Mouse (Mus musculus) left cerebral cortex, adult 8-10 months (tissue): ENCODE results near the gene Tgm4. TPM values are rescaled to one million over a fixed set of nuclear protein-coding genes. Genes with fewer than 3 reads are reported as not detected.

Experiments used
- DNase-seq, 2 experiments: peaks; one replicate each; pipeline ENCODE4 v3.0.0; 2022; ENCODE audit warnings: low spot score in 2 of 2
- total RNA-seq, 4 experiments: library from RNA; stranded (reverse); gene quantifications; 2 replicates each; pipeline ENCODE4 v1.2.4; 2022

Gene Tgm4
- total RNA-seq, 4 experiments from 2014 or later, result 0.88 to 3.2 (median 1.6) TPM

- no peak for DNase-seq
Measured at GRCm38 (mm10) chr9:123104362-123104761, 69.8 kb downstream of the Tgm4 start.

- no peak for DNase-seq
Measured at GRCm38 (mm10) chr9:123107186-123107585, 72.7 kb downstream of the Tgm4 start.

GRCm38 (mm10) chr9:123109188-123109587, 74.7 kb downstream of the Tgm4 start:
- no peak for DNase-seq

- DNase-seq, result no peak
Measured at GRCm38 (mm10) chr9:123111751-123112221, 77.3 kb downstream of the Tgm4 start.

GRCm38 (mm10) chr9:123112805-123113521, 78.4 kb downstream of the Tgm4 start, which contains the start of the genes Zdhhc3 and Exosc7:
Gene Zdhhc3, minus strand, starts transcription at chr9:123113205.
Gene Exosc7, plus strand, starts transcription at chr9:123113215.
- peak; percentile 80 to 86 for DNase-seq

GRCm38 (mm10) chr9:123113931-123114330, 79.4 kb downstream of the Tgm4 start:
- DNase-seq, result no peak

- no peak for DNase-seq
Measured at GRCm38 (mm10) chr9:123115566-123115965, 81.0 kb downstream of the Tgm4 start.

Other genes with a start within 250 kb of the Tgm4 start
- 10 to 100 TPM; 17.3 to 19.4 (median 18.7) TPM for gene Tcaim, start 229.2 kb upstream of the Tgm4 start, total RNA-seq
- not detected for gene Gm35549, start 190.7 kb upstream of the Tgm4 start, total RNA-seq
- 100 to 1,000 TPM; 161 to 172 (median 163) TPM for gene Zfp445, start 168.7 kb upstream of the Tgm4 start, total RNA-seq
- 1 to 10 TPM; 5.1 to 5.7 (median 5.5) TPM for gene Zkscan7, start 149.0 kb upstream of the Tgm4 start, total RNA-seq
- 1 to 10 TPM; 6.2 to 9.3 (median 8.3) TPM for gene Zfp105, start 111.7 kb upstream of the Tgm4 start, total RNA-seq
- 10 to 100 TPM; 20.1 to 23.4 (median 21.1) TPM for gene 1110059G10Rik, start 83.7 kb upstream of the Tgm4 start, total RNA-seq
- gene Kif15, start 83.7 kb upstream of the Tgm4 start, total RNA-seq, result 1 to 10 TPM; 1.0 to 1.6 (median 1.0) TPM
- gene Tmem42, start 13.4 kb upstream of the Tgm4 start, total RNA-seq, result 10 to 100 TPM; 24.1 to 27.6 (median 26.2) TPM
- 10 to 100 TPM; 61.7 to 72.3 (median 68.8) TPM for gene Zdhhc3, start 78.5 kb downstream of the Tgm4 start, total RNA-seq
- gene Exosc7, start 78.5 kb downstream of the Tgm4 start, total RNA-seq, result 10 to 100 TPM; 34.7 to 46.4 (median 40.9) TPM
- gene Clec3b, start 116.2 kb downstream of the Tgm4 start, total RNA-seq, result 1 to 10 TPM; 2.3 to 3.9 (median 2.7) TPM
- under 1 TPM; 0.11 to 0.44 (median 0.21) TPM for gene Cdcp1, start 181.3 kb downstream of the Tgm4 start, total RNA-seq
- 10 to 100 TPM; 73.6 to 80.0 (median 74.8) TPM for gene Tmem158, start 226.0 kb downstream of the Tgm4 start, total RNA-seq